ENCODE assay signal across 8 mouse cellular contexts in genomic region chr16:91373473-91374252, GRCm38 (mm10). TPM values are rescaled to one million over a fixed set of nuclear protein-coding genes. Genes with fewer than 3 reads are reported as not detected.
DNase-seq lines count a peak whose midpoint lies in the region; ATAC-seq and TF ChIP-seq lines count a peak whose summit lies in the region.

No protein-coding gene starts in this region.

- peaks cover 13% of the 10 kb centered on the region for H3K4me1 ChIP-seq in kidney, postnatal 0 days (replicated peaks; ENCODE audit: insufficient read depth, low read length)
- H3K4me1 ChIP-seq in embryonic facial prominence, embryonic 13.5 days = peaks cover 28% of the 10 kb centered on the region
- H3K4me1 ChIP-seq in intestine, embryonic 16.5 days (ENCODE audit: control insufficient read depth, insufficient read depth, low read length) = peaks cover 11% of the 10 kb centered on the region
- peaks cover 3% of the 10 kb centered on the region; the same call in 1 of the 2 replicates for H3K4me1 ChIP-seq in midbrain, postnatal 0 days (ENCODE audit: insufficient read depth, low read length)

- H3K9me3 ChIP-seq in kidney, postnatal 0 days (replicated peaks; ENCODE audit: low read length) = no peaks in the 10 kb centered on the region
- no peaks in the 10 kb centered on the region for H3K9me3 ChIP-seq in embryonic facial prominence, embryonic 13.5 days
- no peaks in the 10 kb centered on the region for H3K9me3 ChIP-seq in intestine, embryonic 16.5 days (ENCODE audit: control insufficient read depth, low read length)
- no peaks in the 10 kb centered on the region for H3K9me3 ChIP-seq in midbrain, postnatal 0 days (ENCODE audit: low read length)

- H3K36me3 ChIP-seq in kidney, postnatal 0 days (ENCODE audit: insufficient read depth, low read length) = no peaks in the 10 kb centered on the region
- peaks cover 14% of the 10 kb centered on the region for H3K36me3 ChIP-seq in embryonic facial prominence, embryonic 13.5 days
- H3K36me3 ChIP-seq in intestine, embryonic 16.5 days (ENCODE audit: control insufficient read depth, insufficient read depth, low read length) = no peaks in the 10 kb centered on the region
- H3K36me3 ChIP-seq in midbrain, postnatal 0 days (ENCODE audit: insufficient read depth, low read length) = no peaks in the 10 kb centered on the region

- 29% methylated on average over 13 of the region's 13 CpGs for WGBS in kidney, postnatal 0 days
- WGBS in embryonic facial prominence, embryonic 13.5 days = 36% methylated on average over 13 of the region's 13 CpGs
- WGBS in intestine, embryonic 16.5 days = 34% methylated on average over 13 of the region's 13 CpGs
- WGBS in midbrain, postnatal 0 days = 41% methylated on average over 13 of the region's 13 CpGs

- peak overlapping the region; percentile 73 for H3K4me3 ChIP-seq in kidney, postnatal 0 days (replicated peaks; ENCODE audit: low read depth, low read length)
- peak overlapping the region; percentile 89 for H3K4me3 ChIP-seq in embryonic facial prominence, embryonic 13.5 days
- peak overlapping the region; percentile 91 for H3K4me3 ChIP-seq in intestine, embryonic 16.5 days (ENCODE audit: low read length)
- H3K4me3 ChIP-seq in midbrain, postnatal 0 days (ENCODE audit: low read depth, low read length) = peak overlapping the region; percentile 88

- no peak for TF ChIP-seq CTCF in kidney, postnatal 0 days (IDR thresholded peaks at IDR 0.05; ENCODE audit: low read depth)
- TF ChIP-seq CTCF in midbrain, postnatal 0 days (IDR thresholded peaks at IDR 0.05) = no peak

- DNase-seq in kidney, postnatal 0 days (ENCODE audit: low spot score) = no peak
- no peak for DNase-seq in kidney, postnatal 4 days
- DNase-seq in midbrain, postnatal 0 days (ENCODE audit: low spot score) = no peak
- no peak for DNase-seq in layer of hippocampus, postnatal 36 days
- no peak for DNase-seq in ovary, adult 18-20 months (ENCODE audit: low spot score)
- DNase-seq in kidney, postnatal 36 days = no peak

- peak; percentile 8; the same call in 1 of the 2 replicates for ATAC-seq in kidney, postnatal 0 days (replicated peaks; ENCODE audit: low FRiP score, low read depth)
- no peak for ATAC-seq in embryonic facial prominence, embryonic 13.5 days (ENCODE audit: insufficient number of reproducible peaks, insufficient read depth, low FRiP score, low TSS enrichment, low read depth)
- peak; percentile 26 for ATAC-seq in intestine, embryonic 16.5 days
- no peak for ATAC-seq in midbrain, postnatal 0 days (ENCODE audit: low FRiP score)

- H3K4me2 ChIP-seq in kidney, postnatal 0 days (ENCODE audit: low read length) = peak overlapping the region; percentile 77
- H3K4me2 ChIP-seq in embryonic facial prominence, embryonic 13.5 days = peak overlapping the region; percentile 71
- H3K4me2 ChIP-seq in intestine, embryonic 16.5 days (ENCODE audit: low read depth, low read length) = peak overlapping the region; percentile 69
- H3K4me2 ChIP-seq in midbrain, postnatal 0 days (ENCODE audit: low read depth, low read length, poor library complexity, severe bottlenecking) = peak overlapping the region; percentile 65

- H3K27ac ChIP-seq in kidney, postnatal 0 days = peak overlapping the region; percentile 87
- H3K27ac ChIP-seq in embryonic facial prominence, embryonic 13.5 days = peak overlapping the region; percentile 96
- peak overlapping the region; percentile 94 for H3K27ac ChIP-seq in intestine, embryonic 16.5 days (ENCODE audit: low read length)
- peak overlapping the region; percentile 94 for H3K27ac ChIP-seq in midbrain, postnatal 0 days (ENCODE audit: low read depth, low read length)

- H3K27me3 ChIP-seq in kidney, postnatal 0 days (ENCODE audit: insufficient read depth, low read length) = no peaks in the 10 kb centered on the region
- H3K27me3 ChIP-seq in embryonic facial prominence, embryonic 13.5 days = no peaks in the 10 kb centered on the region
- H3K27me3 ChIP-seq in intestine, embryonic 16.5 days (replicated peaks; ENCODE audit: control insufficient read depth, insufficient read depth, low read length) = no peaks in the 10 kb centered on the region
- H3K27me3 ChIP-seq in midbrain, postnatal 0 days (ENCODE audit: insufficient read depth, low read length) = no peaks in the 10 kb centered on the region

- peak overlapping the region; percentile 84 for H3K9ac ChIP-seq in kidney, postnatal 0 days (ENCODE audit: low read depth, low read length)
- H3K9ac ChIP-seq in embryonic facial prominence, embryonic 13.5 days = peak overlapping the region; percentile 95
- H3K9ac ChIP-seq in intestine, embryonic 16.5 days (ENCODE audit: low read depth, low read length) = peak overlapping the region; percentile 94
- peak overlapping the region; percentile 91 for H3K9ac ChIP-seq in midbrain, postnatal 0 days (replicated peaks; ENCODE audit: low read length, poor library complexity, severe bottlenecking)

RNA-seq across cellular contexts. Expression of gene Ifnar2, which starts 1.1 kb away (rescaled TPM):
- 60.7 and 61.9 TPM in 2 replicates for polyA plus RNA-seq in kidney, postnatal 0 days (2015; fragmentation: Nextera tagmentation; extraction: Ambion mirVana)
- polyA plus RNA-seq in embryonic facial prominence, embryonic 13.5 days (2015; fragmentation: Nextera tagmentation; extraction: Ambion mirVana) = 55.6 and 65.0 TPM in 2 replicates
- 45.1 and 45.7 TPM in 2 replicates for polyA plus RNA-seq in intestine, embryonic 16.5 days (2015; fragmentation: Nextera tagmentation; extraction: Ambion mirVana)
- 32.2 and 33.5 TPM in 2 replicates for total RNA-seq in midbrain, postnatal 0 days (2014; rRNA removed)
- 40.1 and 47.5 TPM in 2 replicates for polyA plus RNA-seq in midbrain, postnatal 0 days (2015; fragmentation: Nextera tagmentation; extraction: Ambion mirVana)
- total RNA-seq in layer of hippocampus, postnatal 36 days (2021) = 10 to 100 TPM; 20.6 to 23.0 TPM

RNA-seq across cellular contexts. Expression of gene Gm21970, which starts 17.9 kb away (rescaled TPM):
- 0.33 TPM in 1 of 2 replicates, not detected in the other for polyA plus RNA-seq in kidney, postnatal 0 days (2015; fragmentation: Nextera tagmentation; extraction: Ambion mirVana)
- not detected in 2 replicates for polyA plus RNA-seq in embryonic facial prominence, embryonic 13.5 days (2015; fragmentation: Nextera tagmentation; extraction: Ambion mirVana)
- not detected in 2 replicates for polyA plus RNA-seq in intestine, embryonic 16.5 days (2015; fragmentation: Nextera tagmentation; extraction: Ambion mirVana)
- total RNA-seq in midbrain, postnatal 0 days (2014; rRNA removed) = not detected in 2 replicates
- not detected in 2 replicates for polyA plus RNA-seq in midbrain, postnatal 0 days (2015; fragmentation: Nextera tagmentation; extraction: Ambion mirVana)
- total RNA-seq in layer of hippocampus, postnatal 36 days (2021) = not detected

RNA-seq across cellular contexts. Expression of gene Il10rb, which starts 32.3 kb away (rescaled TPM):
- polyA plus RNA-seq in kidney, postnatal 0 days (2015; fragmentation: Nextera tagmentation; extraction: Ambion mirVana) = 44.6 and 46.1 TPM in 2 replicates
- 19.4 and 19.6 TPM in 2 replicates for polyA plus RNA-seq in embryonic facial prominence, embryonic 13.5 days (2015; fragmentation: Nextera tagmentation; extraction: Ambion mirVana)
- 103 and 120 TPM in 2 replicates for polyA plus RNA-seq in intestine, embryonic 16.5 days (2015; fragmentation: Nextera tagmentation; extraction: Ambion mirVana)
- total RNA-seq in midbrain, postnatal 0 days (2014; rRNA removed) = 5.5 and 7.5 TPM in 2 replicates
- 10.5 and 12.8 TPM in 2 replicates for polyA plus RNA-seq in midbrain, postnatal 0 days (2015; fragmentation: Nextera tagmentation; extraction: Ambion mirVana)
- total RNA-seq in layer of hippocampus, postnatal 36 days (2021) = 1 to 10 TPM; 8.9 to 9.2 TPM

Comparison
In these comparisons a context has a peak if more than half of its experiments do, and no peak if none do; other contexts are left out.
1. ATAC-seq: peak in kidney, postnatal 0 days (single experiment) and intestine, embryonic 16.5 days (single experiment); none in embryonic facial prominence, embryonic 13.5 days (single experiment) and midbrain, postnatal 0 days (single experiment).
2. Peak in every context shown above with its lines, with median percentiles within 50 percentile points of each other: H3K27ac ChIP-seq, H3K4me2 ChIP-seq, H3K4me3 ChIP-seq and H3K9ac ChIP-seq.